Mouse (Mus musculus): ENCODE measurements around the gene Gm614.

DNA sequence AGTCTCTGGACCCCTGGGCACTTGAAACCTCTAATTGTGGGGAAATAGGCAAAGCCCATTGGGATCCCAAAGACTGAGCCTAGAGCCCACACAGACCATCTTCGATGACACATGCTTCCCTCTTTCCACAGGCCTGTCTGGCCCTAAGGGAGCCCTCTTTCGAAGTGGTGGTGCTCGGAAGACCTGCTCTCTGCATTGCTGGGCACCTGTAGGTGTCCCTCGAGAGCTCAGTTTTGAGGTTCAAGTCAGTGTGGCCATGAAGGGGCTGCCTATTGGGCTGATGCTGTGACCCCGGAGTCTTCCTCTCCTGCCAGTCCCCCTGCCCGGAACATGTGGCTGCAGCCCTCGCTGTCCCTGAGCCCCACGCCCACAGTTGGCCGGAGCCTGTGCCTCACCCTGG, 37.9 kb upstream of the Gm614 start:
- TF ChIP-seq CTCF (IDR thresholded peaks at IDR 0.05; ENCODE audit: extremely low read depth, insufficient read depth, low read length) (no peak), POLR2A (IDR thresholded peaks at IDR 0.05; ENCODE audit: extremely low read depth, insufficient read depth, low read length) (no peak)
